Mouse (Mus musculus): ENCODE measurements around the gene Ggt1.

Ggt1 gene

DNA sequence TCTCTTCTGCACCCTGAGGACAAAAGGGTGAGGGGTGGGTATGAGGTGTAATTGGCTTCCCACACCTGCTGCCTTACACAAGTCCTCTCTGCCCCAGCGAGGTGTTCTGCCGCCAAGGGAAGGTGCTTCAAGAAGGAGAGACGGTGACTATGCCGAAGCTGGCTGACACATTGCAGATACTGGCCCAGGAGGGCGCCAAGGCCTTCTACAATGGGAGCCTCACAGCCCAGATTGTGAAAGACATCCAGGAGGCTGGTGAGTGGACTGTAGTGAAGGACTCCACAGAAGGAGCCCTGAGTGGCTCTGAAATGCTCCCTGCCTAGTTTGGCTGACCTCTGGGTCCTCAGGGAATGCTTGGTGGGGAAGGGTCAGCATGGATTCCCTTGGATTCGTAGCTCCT lies 17.7 kb downstream of the Ggt1 start:
- DNase-seq: no peak

DNA sequence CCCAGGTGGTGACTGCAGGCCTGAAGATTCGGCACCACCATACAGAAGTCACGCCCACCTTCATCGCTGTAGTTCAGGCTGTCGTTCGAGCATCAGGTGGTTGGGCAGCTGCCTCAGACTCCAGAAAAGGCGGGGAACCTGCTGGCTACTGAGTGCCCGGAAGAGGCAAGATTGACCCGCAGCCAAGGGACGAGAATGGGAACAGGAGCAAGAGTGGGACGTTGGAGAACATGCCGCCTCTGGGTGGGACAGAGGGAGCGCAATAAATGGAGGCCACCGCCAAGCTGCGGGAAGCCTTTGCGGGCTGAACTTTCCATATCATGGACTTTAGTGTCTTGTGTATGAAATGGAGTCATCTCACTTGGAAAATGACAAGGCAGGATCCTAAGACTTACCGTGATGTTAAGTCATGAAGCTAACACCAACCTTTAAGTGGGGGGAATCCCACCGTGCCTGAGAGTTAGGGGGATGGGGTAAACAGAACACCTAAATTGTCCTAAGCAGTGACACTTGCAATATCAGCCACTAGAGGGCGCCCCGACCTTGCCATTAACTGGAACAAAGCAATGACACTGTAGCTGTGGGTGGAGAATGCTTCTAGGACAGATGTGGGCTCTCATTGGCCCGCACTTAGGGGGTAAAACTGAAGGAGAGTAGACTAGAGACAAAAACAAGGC lies 24.6 kb downstream of the Ggt1 start:
- peak; percentile 84 for DNase-seq

DNA sequence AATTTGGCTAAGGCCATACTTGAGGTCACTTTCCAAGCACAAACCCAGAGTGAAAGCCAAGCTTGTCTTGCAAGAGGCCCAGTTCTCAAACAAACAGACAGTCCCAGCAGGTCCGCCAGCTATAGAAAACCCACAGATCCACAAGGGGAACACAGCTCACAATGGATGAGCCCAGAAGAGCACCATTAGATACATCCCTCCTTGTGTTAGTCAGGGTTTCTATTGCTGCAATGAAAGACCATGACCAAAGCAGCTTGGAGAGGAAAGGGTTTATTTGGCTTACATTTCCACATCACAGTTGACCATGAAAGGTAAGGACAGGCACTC lies 25.1 kb downstream of the Ggt1 start:
- no peak for DNase-seq

DNA sequence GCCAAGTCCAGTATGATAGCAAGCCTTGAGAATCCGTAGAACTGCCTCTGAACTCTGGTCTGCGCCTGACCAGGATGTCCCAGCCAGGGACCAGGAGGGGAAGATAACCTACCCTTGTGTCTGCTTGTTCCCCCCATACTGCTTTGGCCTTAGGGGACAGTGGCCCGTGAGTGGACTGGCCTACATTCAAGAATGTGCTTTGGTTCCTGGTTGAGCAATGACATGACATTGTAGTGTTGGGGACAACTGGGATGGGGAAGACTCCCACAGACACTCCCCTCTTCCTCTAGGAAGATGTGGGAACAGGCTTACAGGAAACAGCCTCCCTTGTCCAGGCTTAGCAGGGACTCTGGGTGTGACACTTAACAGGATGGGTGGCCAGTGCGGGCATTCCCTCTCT lies 26.4 kb downstream of the Ggt1 start:
- no peak for DNase-seq

DNA sequence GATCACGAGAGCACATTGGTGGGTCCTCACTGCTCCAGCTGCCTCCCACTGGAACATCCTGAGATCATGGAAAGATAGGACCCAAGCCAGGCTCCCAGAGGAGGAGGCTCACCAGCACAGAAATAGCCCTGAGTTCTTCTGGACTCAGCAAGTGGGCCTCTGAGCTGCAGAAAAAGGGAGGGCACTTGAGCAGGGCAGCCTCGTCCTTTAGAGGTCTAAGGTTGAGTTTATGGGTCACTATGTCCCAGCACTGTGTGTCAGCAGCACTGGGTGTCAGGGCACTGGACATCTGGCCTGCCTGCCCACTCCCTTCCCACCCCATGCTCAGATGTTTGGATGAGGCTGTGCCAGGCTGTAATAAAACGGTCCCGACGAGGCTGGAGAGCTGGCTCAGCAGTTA lies 26.9 kb downstream of the Ggt1 start:
- DNase-seq: no peak

DNA sequence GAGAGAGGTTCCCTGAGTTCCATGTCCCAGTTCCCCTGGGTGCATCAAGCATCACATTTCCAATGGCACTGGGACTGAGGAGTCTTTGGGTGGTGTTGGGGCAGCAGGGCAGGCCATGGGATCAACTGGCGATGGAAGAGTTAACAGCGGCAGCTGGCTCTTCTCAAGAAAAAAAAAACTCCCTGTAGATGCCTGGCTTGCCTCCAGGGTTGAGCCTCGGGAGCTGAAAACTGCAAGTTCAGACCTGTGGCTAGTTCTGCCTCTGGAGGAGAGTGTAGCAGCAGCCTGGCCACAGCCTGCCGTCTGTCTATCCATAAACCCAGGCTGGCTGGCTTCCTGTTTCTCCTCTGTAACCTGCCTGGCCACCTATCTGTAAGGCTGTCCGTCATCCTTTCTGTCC lies 27.7 kb downstream of the Ggt1 start, which contains the start of gene Ggt5:
Gene Ggt5, plus strand, starts transcription at position 212 of the 400 bp plus-strand sequence.
- no peak for DNase-seq

DNA sequence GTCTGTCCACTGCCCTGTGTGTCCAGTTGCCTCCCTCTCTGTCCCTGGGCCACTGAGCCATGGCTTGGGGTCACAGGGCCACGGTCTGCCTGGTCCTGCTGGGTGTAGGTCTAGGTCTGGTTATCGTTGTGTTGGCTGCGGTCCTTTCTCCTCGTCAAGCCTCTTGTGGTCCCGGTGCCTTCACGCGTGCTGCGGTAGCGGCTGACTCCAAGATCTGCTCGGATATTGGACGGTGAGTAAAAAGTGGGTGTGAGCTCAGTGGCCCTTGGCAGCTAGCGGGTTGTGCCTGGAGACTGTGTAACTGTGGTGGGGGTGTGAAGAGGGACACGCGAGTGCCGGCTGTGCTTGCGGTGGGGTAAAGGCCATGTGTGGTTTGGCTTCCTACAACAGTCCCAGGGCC lies 28.2 kb downstream of the Ggt1 start:
- no peak for DNase-seq

DNA sequence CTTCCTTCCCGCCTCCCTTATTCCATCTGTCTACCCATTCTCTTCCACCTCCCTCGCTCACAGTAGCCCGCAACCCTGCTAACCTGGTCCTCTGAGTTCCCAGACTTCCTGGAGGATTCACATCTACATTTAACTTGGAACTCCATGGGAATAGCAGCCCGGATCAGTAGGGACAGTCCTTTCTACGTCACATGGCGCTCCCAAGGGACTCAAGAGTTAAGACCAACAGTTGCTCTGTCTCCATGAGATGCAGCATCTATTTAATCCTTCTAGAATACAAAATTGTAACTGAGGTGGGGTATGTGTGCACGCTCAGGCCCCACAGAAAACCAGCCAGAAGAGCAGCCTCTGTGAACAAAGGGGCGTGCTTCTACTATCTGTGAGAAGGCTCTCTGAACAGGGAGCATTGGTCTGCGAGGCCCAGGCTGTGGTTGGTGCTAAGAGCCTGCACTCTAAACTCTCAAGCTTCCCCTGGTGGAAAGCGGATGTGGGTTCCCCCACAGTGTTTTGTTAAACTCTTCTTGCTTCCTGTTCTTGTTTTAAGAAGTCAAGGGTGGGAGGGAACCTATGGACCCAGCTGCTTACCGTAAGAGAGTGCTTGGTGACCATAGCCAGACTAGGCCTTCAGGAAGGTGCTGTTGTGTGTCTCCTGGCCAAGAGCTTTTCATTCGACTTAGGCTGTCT lies 29.9 kb downstream of the Ggt1 start:
- peak; percentile 53 for DNase-seq

DNA sequence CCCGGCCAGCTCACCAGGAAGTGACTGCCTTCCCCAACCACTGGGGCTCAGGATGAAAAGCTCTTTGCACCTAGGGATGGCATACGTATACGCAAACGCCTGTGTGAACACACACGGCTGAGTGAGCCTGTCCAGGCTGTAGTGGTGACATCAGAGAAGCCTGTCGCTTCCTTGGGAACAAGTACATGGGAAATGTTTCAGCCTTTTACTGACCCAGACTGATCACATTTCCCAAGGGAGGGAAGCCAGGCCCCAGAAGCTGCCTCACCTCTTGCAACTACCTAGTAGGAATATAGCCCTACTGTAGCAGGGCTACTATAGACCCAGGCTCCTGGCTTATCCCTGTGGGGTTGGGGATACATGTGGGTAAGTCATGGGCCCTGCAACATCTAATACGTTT lies 31.2 kb downstream of the Ggt1 start:
- no peak for DNase-seq

DNA sequence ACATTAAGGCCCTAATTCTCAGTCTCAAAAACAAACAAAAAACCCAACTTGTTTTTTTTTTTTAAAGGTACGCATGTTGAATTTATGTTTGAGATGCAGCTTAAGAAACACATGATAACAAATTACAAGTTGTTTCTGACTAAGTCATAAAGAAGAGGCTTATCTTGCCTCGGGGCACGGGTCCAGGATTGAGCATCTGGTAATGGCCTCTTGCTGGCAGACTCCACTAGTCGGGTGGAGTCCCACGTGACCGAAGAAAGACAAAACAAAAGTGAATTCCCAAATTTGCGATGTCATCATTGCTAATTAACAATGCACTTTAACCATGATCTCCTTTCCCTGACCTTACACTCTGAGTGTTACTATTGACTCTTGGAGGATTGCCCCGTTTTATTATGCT lies 34.6 kb downstream of the Ggt1 start:
- DNase-seq: no peak

DNA sequence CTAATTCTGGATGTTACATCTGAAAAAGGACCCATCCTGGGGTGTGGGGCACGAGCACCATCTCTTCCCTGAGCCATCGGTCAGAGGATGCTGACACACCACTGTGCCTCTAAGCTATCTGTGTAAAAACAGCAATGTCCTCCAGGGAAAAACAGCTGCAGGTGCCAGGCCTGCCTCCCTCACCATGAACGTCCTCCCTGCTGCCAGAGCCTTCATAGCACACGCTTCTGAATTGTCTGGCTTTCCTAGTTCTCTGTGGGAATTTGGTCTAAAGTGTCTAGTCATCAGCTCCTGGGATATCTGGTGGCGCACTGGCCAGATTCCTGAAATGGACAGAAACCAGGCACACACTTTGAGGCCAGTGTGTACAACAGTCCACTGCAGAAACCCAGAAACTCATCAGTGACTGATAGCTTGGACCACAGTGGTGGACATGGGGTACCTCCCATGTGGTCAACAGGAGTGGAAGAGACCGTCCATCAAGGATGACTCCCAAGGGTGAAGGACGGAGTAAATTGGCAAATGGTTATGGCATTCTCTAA lies 38.9 kb downstream of the Ggt1 start:
- DNase-seq: no peak

DNA sequence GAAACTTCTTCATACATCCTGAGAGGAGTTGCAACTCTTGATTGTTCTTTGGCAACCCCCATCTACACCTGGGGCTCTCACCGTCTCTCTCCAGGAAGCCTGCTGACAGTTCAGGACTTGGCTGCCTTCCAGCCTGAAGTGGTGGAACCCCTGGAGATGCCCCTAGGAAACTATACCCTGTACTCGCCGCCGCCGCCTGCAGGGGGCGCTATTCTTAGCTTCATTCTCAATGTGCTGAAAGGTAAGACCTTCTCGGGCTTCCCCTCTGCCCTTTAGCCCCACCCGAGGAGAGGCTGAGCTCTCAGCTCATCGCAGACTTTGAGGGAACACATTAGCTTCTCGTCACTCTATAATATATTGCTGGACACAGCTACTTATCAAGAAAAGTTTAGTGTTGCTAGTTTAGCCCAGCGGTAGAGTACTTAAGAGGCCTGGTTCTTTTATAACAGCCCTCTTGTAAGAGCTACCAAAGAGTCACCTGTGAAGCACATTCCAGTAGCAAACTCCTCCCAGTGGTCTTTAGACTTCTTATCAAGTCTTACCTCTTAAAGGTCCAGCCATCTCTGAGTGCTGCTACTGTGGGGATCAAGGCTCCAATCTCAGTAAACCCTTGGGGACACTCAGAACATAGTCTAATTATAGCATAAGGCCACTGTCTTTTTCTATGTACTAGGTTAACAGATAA lies 43.9 kb downstream of the Ggt1 start:
- no peak for DNase-seq

DNA sequence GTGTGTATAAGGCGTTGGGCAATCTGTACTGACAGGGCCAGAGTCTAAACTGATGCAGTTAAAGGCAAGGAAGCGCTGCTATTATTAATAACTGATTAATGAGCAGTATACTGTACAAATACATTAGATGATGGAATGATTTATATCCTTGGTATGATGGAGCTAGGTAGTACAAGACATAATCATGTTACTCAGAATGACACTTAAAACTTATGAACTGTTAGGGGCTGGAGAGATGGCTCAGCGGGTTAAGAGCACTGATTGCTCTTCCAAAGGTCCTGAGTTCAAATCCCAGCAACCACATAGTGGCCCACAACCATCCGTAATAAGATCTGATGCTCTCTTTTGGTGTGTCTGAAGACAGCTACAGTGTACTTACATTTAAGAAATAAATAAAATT lies 45.8 kb downstream of the Ggt1 start:
- no peak for DNase-seq

DNA sequence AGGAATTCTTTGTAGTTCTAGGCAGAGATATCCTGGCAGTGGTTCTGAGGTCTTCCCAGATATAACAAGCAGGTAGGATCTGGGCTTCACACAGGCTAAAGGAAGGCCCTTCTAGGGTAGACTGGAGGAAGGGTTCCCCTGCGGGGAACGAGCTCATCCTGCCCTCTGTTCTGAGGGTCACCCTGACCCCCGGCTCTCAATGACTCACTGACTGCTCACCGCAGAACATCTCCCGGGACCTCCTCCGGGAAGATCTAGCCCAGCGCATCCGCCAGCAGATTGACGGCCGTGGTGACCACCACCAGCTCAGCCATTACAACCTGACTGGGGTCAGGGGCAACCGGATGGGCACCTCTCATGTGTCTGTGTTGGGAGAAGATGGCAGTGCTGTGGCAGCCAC lies 47.6 kb downstream of the Ggt1 start:
- no peak for DNase-seq

DNA sequence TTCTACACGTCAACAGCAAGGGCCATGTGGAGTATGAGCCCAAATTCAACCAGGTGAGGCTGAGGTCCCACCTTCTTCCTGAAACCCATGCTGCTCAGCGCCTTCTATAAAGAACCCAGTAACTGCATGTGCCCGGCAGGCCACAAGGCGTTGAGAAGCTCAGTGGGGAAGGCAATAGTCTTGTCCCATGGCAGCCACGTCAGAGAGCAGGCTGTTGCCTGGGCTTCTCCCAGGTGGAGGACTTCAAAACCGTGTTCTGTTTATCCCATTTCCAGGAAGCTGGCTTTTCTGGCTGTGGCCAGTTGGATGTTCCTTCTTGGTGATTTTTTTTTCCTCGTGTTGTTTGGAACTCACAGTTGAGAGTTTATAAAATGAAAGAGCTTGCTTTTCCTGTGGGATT lies 49.1 kb downstream of the Ggt1 start:
- DNase-seq: no peak

DNA sequence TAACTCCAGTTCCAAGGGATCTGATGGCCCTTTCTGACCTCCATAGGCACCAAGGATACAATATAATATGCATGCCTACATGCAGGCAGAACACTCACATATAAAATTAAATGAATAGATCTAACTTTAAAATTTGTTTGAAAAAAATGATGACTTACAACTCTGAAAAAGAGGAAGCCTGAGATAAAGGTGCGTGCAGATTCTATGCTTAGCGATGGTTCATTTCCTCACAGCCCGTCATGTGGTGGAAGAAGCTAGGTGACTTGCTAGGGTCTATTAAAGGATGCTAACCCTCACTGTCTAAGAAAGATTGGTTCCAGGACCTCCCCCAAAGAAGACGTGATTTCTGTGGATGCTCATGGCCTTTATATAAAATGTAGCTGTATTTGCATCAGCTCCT lies 54.6 kb downstream of the Ggt1 start:
- DNase-seq: no peak

DNA sequence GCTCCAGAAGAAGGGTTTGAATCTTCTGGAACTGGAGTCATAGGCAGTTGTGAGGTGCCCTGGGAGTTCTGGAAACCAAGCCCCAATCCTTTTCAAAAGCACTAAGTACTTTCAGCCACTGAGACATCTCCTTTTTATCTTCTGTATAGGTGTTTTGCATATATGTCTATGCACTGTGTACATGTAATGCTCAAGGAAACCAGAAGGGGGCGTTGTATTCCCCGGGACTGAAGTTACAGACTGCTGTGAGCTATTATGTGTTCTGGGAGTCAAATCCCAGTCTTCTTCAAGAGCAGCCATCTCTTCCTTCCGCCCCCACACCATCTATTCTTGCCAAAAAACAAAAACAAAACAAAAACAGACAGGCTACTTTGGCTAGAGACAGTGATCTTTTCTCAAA lies 59.4 kb downstream of the Ggt1 start:
- no peak for DNase-seq

DNA sequence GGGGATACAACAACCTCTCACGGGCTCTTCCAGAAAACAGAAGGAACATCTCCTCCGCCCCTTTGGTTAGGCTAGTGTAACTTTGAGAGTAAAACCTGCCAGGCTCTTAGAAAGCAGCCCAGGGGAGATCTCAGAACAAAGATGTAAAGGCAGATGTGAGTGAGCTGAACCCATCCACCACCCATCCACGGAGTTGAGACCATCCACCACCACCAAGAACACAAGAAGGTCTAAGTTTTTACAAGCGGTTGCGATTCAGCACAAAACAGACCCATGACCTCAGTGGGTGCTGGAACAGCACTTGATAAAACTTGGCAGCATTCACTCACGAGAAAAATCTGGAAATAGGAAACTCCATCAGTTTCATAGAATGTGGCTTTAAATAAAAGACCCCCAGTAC lies 64.5 kb downstream of the Ggt1 start:
- DNase-seq: no peak

DNA sequence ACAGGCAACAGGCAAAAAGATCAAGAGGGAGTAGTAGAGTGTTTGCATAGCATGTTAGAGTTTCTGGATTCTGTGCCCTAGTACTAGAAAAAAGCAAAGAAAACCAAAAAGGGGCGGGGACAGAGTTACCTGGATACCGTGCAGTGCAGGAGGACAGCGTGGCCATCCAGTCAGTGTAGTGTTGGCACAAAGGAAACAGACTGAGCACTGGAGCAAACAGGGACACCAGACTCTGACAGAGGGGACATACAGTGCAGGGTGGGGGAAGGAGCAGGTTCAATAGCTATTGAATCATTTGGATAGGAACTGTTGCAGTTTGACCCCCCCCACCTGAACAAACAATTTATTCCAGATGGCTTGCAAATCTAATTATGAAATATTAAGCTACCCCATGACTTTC lies 65.6 kb downstream of the Ggt1 start:
- no peak for DNase-seq

DNA sequence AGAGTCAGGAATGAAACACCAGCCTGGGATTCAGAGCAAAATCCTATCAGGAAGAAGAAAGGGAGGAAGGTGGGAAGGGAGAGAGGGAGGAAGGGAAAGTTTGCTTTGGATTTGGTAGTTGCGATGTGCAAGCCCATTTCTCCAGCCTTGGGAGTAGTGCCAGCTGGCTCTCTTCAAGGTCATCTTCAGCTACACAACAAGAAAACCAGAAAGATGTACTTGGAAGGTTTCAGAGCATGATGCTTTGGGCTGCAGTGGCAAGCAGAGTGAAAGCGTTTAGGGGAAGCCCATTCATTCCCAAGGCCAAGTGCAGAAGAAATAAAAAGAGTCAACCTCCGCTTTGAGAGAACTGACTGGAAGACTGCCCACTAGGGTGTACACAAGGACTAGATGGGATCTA lies 66.1 kb downstream of the Ggt1 start:
- DNase-seq: no peak

DNA sequence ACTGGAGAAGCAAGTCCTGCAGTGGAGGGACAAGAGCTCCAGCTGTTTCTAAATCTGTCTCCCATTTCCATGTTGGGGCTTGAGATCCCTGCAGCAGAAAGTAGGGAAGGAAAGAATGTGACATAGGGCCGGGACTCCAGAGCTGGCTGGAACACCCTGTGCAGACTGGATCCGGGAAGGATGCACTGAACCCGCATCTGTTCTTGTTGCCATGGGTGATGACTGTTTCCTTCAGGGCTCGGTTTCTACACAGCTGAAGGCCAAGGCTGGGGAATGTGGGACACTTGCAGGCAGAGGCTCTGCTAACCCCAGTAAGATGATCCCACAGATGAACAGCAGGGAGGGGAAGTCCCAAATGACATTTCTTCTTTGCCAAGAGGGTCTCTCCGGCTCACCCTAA lies 71.2 kb downstream of the Ggt1 start:
- DNase-seq: peak; percentile 38

DNA sequence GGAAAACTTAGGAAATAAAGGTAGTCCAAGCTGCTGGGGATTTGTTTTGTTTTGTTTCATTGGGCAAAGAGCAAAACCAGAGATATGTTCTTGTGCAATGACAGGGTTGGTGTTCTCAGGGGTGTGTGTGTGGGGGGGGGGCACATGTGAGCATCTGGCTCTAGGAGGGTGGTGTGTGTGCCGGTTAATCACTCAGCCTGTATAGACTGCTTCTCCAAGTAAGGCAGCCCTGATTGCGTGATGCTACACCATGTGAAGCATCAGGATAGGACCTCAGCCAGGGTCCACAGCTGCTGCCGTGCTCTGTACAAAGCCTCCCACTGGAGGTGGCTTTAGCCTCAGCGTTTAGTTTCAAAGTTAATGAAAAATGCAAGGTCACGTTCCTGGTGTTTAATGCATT lies 71.6 kb downstream of the Ggt1 start:
- no peak for DNase-seq

DNA sequence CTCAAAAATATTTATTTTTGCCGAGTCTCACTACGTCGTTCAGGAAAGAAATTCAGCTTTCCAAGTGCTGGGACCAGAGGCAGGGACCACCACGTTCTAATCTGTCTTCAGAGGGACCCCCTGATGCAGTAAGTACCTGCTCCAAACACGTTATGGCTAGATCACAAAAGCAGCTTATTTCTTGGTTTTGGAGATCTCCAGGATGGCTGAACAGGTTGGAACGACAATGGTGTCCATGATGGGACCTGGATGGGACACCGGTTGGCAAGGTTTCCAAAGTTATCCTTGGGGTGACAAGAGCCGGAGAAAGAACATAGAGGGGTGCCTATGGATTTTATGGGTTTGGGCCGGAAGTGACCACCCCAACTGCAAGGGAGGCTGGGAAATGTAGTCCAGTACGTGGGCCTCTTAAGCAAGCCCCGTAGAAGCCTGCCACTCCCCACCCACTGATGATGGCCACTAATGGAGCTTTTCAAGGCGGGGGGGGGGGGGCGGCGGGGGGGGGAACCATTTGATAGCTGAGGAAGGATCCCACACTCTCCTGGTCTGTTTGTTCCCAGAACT lies 72.3 kb downstream of the Ggt1 start:
- DNase-seq: no peak

DNA sequence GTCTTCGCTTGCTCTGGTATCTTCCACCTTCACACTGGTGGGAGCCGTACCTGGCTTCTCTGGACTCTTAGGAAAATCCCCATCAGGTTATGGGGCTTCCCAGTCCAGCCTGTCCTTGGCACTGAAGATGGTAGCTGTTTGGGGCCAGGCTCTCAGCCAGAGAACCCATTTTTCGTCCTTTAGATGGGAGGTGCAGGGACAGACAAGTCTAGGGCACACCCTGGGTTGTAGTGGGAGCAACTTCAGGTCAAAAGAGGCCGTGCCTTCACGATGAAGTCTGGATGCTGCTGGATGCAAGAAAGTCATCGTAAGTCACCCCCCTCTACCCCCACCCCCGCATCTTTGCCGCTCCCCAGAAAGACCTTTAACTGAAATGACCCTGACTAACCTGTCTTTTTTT lies 73.2 kb downstream of the Ggt1 start:
- no peak for DNase-seq

Measured in layer of hippocampus, adult 9-11 months (tissue).